ENCODE assay signal across 25 mouse cellular contexts in the genomic region with DNA sequence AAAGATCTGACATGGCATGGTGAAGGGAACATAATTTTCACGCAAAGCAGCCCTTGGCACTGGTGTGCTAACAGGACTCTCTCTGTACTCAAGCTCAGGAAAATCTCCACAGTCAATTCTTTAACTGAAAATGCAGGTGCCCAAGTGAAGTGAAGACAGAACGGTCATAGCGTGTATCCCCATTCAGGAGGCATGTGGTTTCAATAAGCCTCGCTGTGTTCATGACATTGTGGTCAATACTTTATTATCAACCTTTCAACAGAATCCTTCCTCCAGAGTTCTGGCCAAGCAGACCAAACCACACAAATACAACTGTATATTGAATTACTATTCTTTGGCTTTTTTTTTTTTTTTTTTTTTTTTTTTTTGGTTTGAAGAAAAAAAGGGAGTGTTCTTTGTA.
"Had no signal": no experiment of that assay in that cellular context is flagged by ENCODE, and none has a peak within 500 bp of the region (broad histone marks: within the 10 kb centered on the region; RNA-seq: fewer than 3 reads in every experiment).

No protein-coding gene starts in this region.

- H3K4me3 ChIP-seq: gastrocnemius, adult 2 months; heart, embryonic 10.5 days; heart, embryonic 12.5 days; hindbrain, embryonic 13.5 days; hindbrain, embryonic 15.5 days; kidney, embryonic 15.5 days; limb, embryonic 13.5 days; limb, embryonic 15.5 days; liver, embryonic 12.5 days had no signal

- H3K27me3 ChIP-seq: heart, embryonic 12.5 days; kidney, embryonic 15.5 days; limb, embryonic 13.5 days; limb, embryonic 15.5 days; liver, embryonic 12.5 days had no signal

- H3K27ac ChIP-seq: gastrocnemius, adult 2 months; heart, embryonic 10.5 days; hindbrain, embryonic 13.5 days; hindbrain, embryonic 15.5 days; hindbrain, postnatal 0 days; kidney, embryonic 15.5 days; kidney, postnatal 0 days; limb, embryonic 13.5 days; limb, embryonic 15.5 days; liver, embryonic 12.5 days had no signal

- DNase-seq: gastrocnemius, adult 2 months; gastrocnemius, postnatal 10 days; gastrocnemius, postnatal 25 days; heart, adult 18-20 months; heart, postnatal 10 days; heart, postnatal 4 days; kidney, adult 11 months; kidney, adult 2 months; kidney, adult 9 months; kidney, postnatal 14 days; kidney, postnatal 36 days; layer of hippocampus, adult 9-11 months; layer of hippocampus, postnatal 36 days; left cerebral cortex, postnatal 4 days had no signal

- H3K4me2 ChIP-seq: heart, embryonic 12.5 days; hindbrain, embryonic 13.5 days; hindbrain, embryonic 15.5 days; kidney, embryonic 15.5 days; limb, embryonic 13.5 days; limb, embryonic 15.5 days; liver, embryonic 12.5 days had no signal

- H3K4me1 ChIP-seq: limb, embryonic 15.5 days had no signal

- H3K9ac ChIP-seq: heart, embryonic 12.5 days; hindbrain, embryonic 13.5 days; hindbrain, embryonic 15.5 days; kidney, embryonic 15.5 days; limb, embryonic 13.5 days; limb, embryonic 15.5 days; liver, embryonic 12.5 days had no signal

- H3K9me3 ChIP-seq: heart, embryonic 10.5 days; heart, embryonic 12.5 days; hindbrain, embryonic 13.5 days; hindbrain, embryonic 15.5 days; kidney, embryonic 15.5 days; limb, embryonic 13.5 days; limb, embryonic 15.5 days; liver, embryonic 12.5 days had no signal

- ATAC-seq: hindbrain, postnatal 0 days; intestine, embryonic 16.5 days; liver, embryonic 12.5 days had no signal

- H3K36me3 ChIP-seq: heart, embryonic 10.5 days; heart, embryonic 12.5 days; hindbrain, embryonic 13.5 days; hindbrain, embryonic 15.5 days; kidney, embryonic 15.5 days; limb, embryonic 13.5 days; limb, embryonic 15.5 days; liver, embryonic 12.5 days had no signal
